Mouse (Mus musculus) forebrain, postnatal 0 days (tissue): ENCODE data around the gene Dctn2. TPM values are rescaled to one million over a fixed set of nuclear protein-coding genes. Genes with fewer than 3 reads are reported as not detected.

ENCODE experiments used
- ATAC-seq: fragments of 200-750 bp; cut with Nextera tagmentation; 2 replicates; pipeline ENCODE4 v1.8.0; 2017; ENCODE audit warnings: mild to moderate bottlenecking, moderate library complexity
- DNase-seq: peaks from one replicate; pipeline ENCODE4 v3.0.0-alpha.2; 2015
- H3K27ac ChIP-seq: fragments of 300-500 bp; sonication (generic); 2 replicates; pipeline ENCODE4 v1.5.1; 2014; ENCODE audit warnings: low read depth, mild to moderate bottlenecking, antibody characterized with exemption, low read length, moderate library complexity, mixed read lengths
- H3K27me3 ChIP-seq: fragments of 300-500 bp; sonication (generic); 2 replicates; pipeline ENCODE4 v1.6.1; 2014; ENCODE audit warnings: mild to moderate bottlenecking, low read length, mixed read lengths; ENCODE audit not compliant: insufficient read depth
- H3K36me3 ChIP-seq: fragments of 300-500 bp; sonication (generic); 2 replicates; pipeline ENCODE4 v1.6.1; 2014; ENCODE audit warnings: mild to moderate bottlenecking, moderate library complexity; ENCODE audit not compliant: insufficient read depth
- H3K4me1 ChIP-seq: fragments of 300-500 bp; sonication (generic); 2 replicates; pipeline ENCODE4 v1.6.1; 2014; ENCODE audit warnings: antibody characterized with exemption; ENCODE audit not compliant: insufficient read depth
- H3K4me2 ChIP-seq: fragments of 300-500 bp; sonication (generic); 2 replicates; pipeline ENCODE4 v1.6.1; 2014; ENCODE audit warnings: low read depth, mild to moderate bottlenecking, moderate library complexity
- H3K4me3 ChIP-seq: fragments of 300-500 bp; sonication (generic); 2 replicates; pipeline ENCODE4 v1.5.1; 2014; ENCODE audit warnings: low read depth, low read length, mixed read lengths
- H3K9ac ChIP-seq: fragments of 300-500 bp; sonication (generic); 2 replicates; pipeline ENCODE4 v1.6.1; 2014; ENCODE audit warnings: mild to moderate bottlenecking
- H3K9me3 ChIP-seq: fragments of 300-500 bp; sonication (generic); 2 replicates; pipeline ENCODE4 v1.6.1; 2016; ENCODE audit warnings: low read length
- CTCF ChIP-seq: sonication (generic); IDR thresholded peaks from 2 replicates; pipeline ENCODE4 v1.5.1; 2016; ENCODE audit warnings: antibody characterized with exemption, control low read depth, low read depth
- WGBS: fragments of 180-500 bp; shearing (Covaris S2); extraction: QIAGEN DNeasy Blood & Tissue Kit; methylation state at CpG from one replicate; pipeline ENCODE4 v1.1.7; 2014; 5-methylcytosine and 5-hydroxymethylcytosine counted together
- polyA plus RNA-seq: library from polyadenylated mRNA; unstranded; fragments of >200 nt; fragmentation: Nextera tagmentation; extraction: Ambion mirVana; gene quantifications from 2 replicates; pipeline ENCODE4 v1.2.1, GENCODE M21; 2015
- total RNA-seq: library from RNA; depleted of rRNA; stranded (reverse); fragments of >200 nt; gene quantifications from 2 replicates; pipeline ENCODE4 v1.2.3, GENCODE M21; 2014; rRNA removed

Gene Dctn2
- total and polyA plus RNA-seq, 2 experiments from 2014 or later = 272 to 332 TPM

DNA sequence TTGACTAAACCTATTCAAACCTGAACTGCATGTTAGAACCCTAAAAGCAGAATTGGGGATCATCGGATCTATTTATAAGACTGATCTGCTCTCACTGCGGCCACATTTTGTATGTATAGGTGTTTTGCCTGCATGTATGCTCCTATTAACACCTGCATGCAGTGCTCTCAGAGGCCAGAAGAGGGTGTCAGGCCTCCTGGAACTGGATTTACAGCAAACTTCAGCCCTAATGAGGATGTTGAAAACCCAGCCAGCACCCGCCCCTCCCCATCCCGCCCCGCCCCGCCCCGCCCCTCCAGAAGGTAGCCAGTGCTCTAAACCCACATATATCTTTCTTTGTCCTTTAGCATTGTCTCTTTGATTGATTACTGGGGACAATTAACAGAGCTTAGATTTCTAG is 58.3 kb downstream of the Dctn2 start:
- Histone ChIP-seq H3K27me3 (peaks cover 36% of the 10 kb centered on the region), H3K4me3 (no peak overlapping the region), H3K4me1 (no peaks in the 10 kb centered on the region; the same call in 1 of the 2 replicates), H3K9me3 (no peaks in the 10 kb centered on the region), H3K4me2 (no peak overlapping the region), H3K36me3 (no peaks in the 10 kb centered on the region), H3K27ac (no peak overlapping the region), H3K9ac (no peak overlapping the region)
- DNase-seq (no peak), ATAC-seq (no peak)
- WGBS = 15% methylated on average over 7 of the region's 7 CpGs
- peak; percentile 50 for TF ChIP-seq CTCF

DNA sequence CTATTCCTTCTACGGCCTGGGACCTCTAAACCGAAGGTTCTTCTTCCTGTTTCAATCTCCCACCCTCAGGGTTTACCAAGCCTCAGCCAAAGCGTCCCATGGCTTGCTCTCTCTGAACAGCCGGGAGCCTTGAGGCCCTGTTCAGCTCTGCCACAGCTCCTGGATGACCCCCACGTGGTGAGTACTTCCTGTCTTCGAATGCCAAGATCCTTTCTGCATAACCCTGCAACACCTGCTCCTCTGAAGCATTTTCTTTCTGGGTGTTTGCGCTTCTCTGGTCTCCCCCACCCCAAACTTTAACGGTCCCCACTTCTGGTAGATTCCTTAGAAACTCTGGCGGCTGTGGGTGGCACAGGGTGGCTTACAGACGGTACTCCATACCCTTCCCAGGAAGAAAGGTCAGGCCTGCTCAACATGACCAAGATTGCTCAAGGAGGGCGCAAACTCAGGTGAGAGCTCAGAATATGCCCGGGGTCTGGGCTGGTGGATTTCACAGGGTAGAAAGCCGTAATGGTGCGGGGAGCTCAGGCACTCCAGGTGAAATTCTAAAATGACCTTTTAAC is 59.4 kb downstream of the Dctn2 start:
- H3K4me3 ChIP-seq = no peak overlapping the region
- no peak overlapping the region for H3K9ac ChIP-seq
- no peaks in the 10 kb centered on the region; the same call in 1 of the 2 replicates for H3K4me1 ChIP-seq
- ATAC-seq = no peak
- DNase-seq = no peak
- no peaks in the 10 kb centered on the region for H3K36me3 ChIP-seq
- TF ChIP-seq CTCF = no peak
- 33% methylated on average over 14 of the region's 14 CpGs for WGBS
- H3K27ac ChIP-seq = no peak overlapping the region
- H3K9me3 ChIP-seq = no peaks in the 10 kb centered on the region
- H3K27me3 ChIP-seq = peaks cover 36% of the 10 kb centered on the region
- no peak overlapping the region for H3K4me2 ChIP-seq

DNA sequence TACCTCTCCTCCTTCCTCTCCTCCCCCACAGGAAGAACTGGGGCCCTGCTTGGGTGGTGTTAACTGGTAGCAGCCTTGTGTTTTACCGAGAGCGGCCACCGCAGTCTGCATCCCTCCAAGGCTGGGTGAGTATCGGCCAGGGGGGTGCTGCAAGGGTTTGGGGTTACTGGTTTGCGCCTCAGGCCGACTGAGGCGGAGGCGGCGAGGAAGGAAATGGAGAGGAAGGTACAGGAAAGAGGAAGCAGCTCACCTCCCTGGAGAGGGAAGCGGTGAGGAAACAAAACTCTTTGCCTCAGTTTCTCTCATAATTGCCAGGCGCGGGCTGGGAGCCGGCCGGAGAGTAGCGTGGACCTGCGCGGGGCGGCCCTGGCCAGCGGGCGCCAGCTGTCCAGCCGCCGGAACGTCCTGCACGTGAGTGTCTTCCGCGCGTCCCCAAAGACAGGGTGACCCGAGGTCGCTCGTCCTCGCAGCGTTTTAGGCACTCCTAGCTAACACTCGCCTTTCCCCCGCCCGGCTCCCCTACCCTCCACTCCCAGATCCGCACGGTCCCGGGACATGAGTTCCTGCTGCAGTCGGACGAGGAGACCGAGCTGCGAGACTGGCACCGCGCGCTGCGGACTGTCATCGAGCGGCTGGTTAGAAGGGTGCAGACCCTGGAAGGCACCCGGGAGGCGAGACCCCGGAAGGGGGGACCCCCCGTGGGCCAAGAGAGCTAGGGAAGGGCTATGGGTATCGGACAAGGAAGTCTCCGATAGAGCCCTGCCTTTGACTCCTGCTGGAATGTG is 60.0 kb downstream of the Dctn2 start:
- no peak overlapping the region for H3K27ac ChIP-seq
- ATAC-seq (peak; percentile 36; the same call in 1 of the 2 replicates), DNase-seq (no peak)
- no peak for TF ChIP-seq CTCF
- H3K4me1 ChIP-seq = no peaks in the 10 kb centered on the region; the same call in 1 of the 2 replicates
- no peaks in the 10 kb centered on the region for H3K9me3 ChIP-seq
- H3K4me2 ChIP-seq = peak overlapping the region; percentile 51
- H3K36me3 ChIP-seq = no peaks in the 10 kb centered on the region
- H3K9ac ChIP-seq = no peak overlapping the region; the same call in 1 of the 2 replicates
- peaks cover 36% of the 10 kb centered on the region for H3K27me3 ChIP-seq
- H3K4me3 ChIP-seq = peak overlapping the region; percentile 29
- WGBS = 3% methylated on average over 49 of the region's 54 CpGs

DNA sequence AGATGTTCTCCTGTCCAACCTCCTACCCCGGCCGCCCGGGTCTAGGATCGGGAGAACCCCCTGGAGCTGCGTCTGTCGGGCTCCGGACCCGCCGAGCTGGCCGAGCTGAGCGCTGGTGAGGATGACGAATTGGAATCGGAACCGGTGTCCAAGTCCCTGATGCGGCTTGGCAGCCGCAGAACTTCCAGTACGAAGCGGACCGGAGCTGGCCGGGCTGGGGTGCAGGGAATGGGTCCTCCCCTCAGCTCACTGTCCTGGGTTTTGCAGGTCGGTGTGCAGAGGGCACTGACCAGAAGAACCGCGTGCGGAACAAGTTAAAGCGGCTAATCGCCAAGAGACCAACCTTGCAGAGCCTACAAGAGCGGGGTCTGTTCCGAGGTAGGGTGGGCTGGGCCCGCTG is 60.7 kb downstream of the Dctn2 start:
- Histone ChIP-seq H3K27ac (no peak overlapping the region), H3K27me3 (peaks cover 36% of the 10 kb centered on the region), H3K4me2 (peak overlapping the region; percentile 51), H3K9ac (no peak overlapping the region), H3K36me3 (no peaks in the 10 kb centered on the region), H3K4me1 (no peaks in the 10 kb centered on the region; the same call in 1 of the 2 replicates), H3K9me3 (no peaks in the 10 kb centered on the region), H3K4me3 (peak overlapping the region; percentile 29)
- 7% methylated on average over 29 of the region's 29 CpGs for WGBS
- ATAC-seq (no peak), DNase-seq (no peak)
- no peak for TF ChIP-seq CTCF

DNA sequence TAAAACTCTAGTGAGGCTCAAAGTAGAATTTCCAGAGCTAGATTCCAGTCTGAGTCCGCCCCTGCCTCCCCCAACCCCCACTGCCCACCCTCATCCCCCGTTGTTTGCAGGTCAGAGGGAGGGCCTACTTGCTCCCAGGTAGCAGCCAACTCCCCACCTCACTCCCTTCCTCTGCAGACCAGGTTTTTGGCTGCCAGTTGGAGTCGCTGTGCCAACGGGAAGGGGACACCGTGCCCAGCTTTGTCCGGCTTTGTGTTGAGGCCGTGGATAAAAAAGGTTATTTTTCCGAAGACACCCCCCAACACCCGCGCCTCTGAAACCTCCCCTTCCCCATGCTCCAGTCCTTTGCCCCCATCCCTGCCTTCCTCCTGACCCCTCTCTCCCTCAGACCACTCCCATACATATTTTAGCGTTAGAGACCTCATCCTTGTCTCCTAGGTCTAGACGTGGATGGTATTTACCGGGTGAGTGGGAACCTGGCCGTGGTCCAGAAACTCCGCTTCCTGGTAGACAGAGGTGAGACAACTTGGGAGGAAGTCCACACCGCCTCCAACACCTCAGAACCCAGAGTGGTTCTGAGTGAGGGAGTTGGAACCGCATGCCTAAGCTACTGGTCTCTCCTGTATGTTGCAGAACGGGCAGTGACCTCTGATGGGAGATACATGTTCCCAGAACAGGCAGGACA is 61.4 kb downstream of the Dctn2 start:
- peaks cover 36% of the 10 kb centered on the region for H3K27me3 ChIP-seq
- no peak for ATAC-seq
- no peak for DNase-seq
- H3K9me3 ChIP-seq = no peaks in the 10 kb centered on the region
- H3K9ac ChIP-seq = no peak overlapping the region
- no peak overlapping the region for H3K27ac ChIP-seq
- no peak overlapping the region for H3K4me3 ChIP-seq
- WGBS = 46% methylated on average over 18 of the region's 18 CpGs
- no peak overlapping the region for H3K4me2 ChIP-seq
- no peaks in the 10 kb centered on the region; the same call in 1 of the 2 replicates for H3K4me1 ChIP-seq
- no peak for TF ChIP-seq CTCF
- H3K36me3 ChIP-seq = no peaks in the 10 kb centered on the region

DNA sequence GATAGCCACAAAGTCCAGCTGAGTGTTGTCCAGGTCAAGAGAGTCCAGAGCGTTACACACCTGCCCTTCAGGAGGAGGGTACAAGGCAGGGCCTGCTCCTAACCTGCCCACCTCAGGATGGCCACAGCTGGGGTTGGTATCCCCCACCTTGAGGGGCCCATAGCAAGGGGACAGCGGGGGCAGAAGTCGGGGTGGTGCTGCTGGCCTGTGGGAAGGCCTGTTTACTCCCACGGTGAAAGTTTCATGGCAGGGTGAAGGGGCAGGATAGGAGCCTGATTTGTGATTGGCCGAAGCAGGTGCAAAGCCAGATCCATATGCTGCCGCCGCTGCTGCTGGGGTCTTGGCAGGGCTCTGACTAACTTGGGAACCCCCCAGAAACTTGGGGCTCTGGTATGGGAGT is 64.0 kb downstream of the Dctn2 start:
- DNase-seq (no peak), ATAC-seq (no peak)
- Histone ChIP-seq H3K9me3 (no peaks in the 10 kb centered on the region), H3K27me3 (peaks cover 26% of the 10 kb centered on the region), H3K4me1 (no peaks in the 10 kb centered on the region; the same call in 1 of the 2 replicates), H3K27ac (no peak overlapping the region), H3K36me3 (no peaks in the 10 kb centered on the region), H3K4me2 (no peak overlapping the region), H3K9ac (no peak overlapping the region), H3K4me3 (no peak overlapping the region)
- TF ChIP-seq CTCF = no peak
- 76% methylated on average over 7 of the region's 7 CpGs for WGBS

Other genes starting within 250 kb of the Dctn2 start
- gene Tsfm, start 235.5 kb upstream of the Dctn2 start, total RNA-seq = 39.2 and 55.6 TPM in 2 replicates
- 45.8 and 52.1 TPM in 2 replicates for gene Tsfm, start 235.5 kb upstream of the Dctn2 start, polyA plus RNA-seq
- gene Mettl1, start 225.0 kb upstream of the Dctn2 start, total RNA-seq = 9.2 and 10.9 TPM in 2 replicates
- gene Mettl1, start 225.0 kb upstream of the Dctn2 start, polyA plus RNA-seq = 16.1 and 21.0 TPM in 2 replicates
- 0.14 TPM in 1 of 2 replicates, not detected in the other for gene Eef1akmt3, start 224.9 kb upstream of the Dctn2 start, total RNA-seq
- 0.08 and 0.15 TPM in 2 replicates for gene Eef1akmt3, start 224.9 kb upstream of the Dctn2 start, polyA plus RNA-seq
- 0.08 and 0.33 TPM in 2 replicates for gene Cyp27b1, start 218.1 kb upstream of the Dctn2 start, total RNA-seq
- 0.11 TPM in 2 replicates for gene Cyp27b1, start 218.1 kb upstream of the Dctn2 start, polyA plus RNA-seq
- 70.7 and 75.8 TPM in 2 replicates for gene March9, start 206.2 kb upstream of the Dctn2 start, total RNA-seq
- gene March9, start 206.2 kb upstream of the Dctn2 start, polyA plus RNA-seq = 7.9 and 8.1 TPM in 2 replicates
- 432 and 445 TPM in 2 replicates for gene Cdk4, start 202.8 kb upstream of the Dctn2 start, total RNA-seq
- 656 and 790 TPM in 2 replicates for gene Cdk4, start 202.8 kb upstream of the Dctn2 start, polyA plus RNA-seq
- 105 and 201 TPM in 2 replicates for gene Tspan31, start 196.1 kb upstream of the Dctn2 start, total RNA-seq
- gene Tspan31, start 196.1 kb upstream of the Dctn2 start, polyA plus RNA-seq = 83.9 and 98.1 TPM in 2 replicates
- 220 and 258 TPM in 2 replicates for gene Agap2, start 191.1 kb upstream of the Dctn2 start, total RNA-seq
- gene Agap2, start 191.1 kb upstream of the Dctn2 start, polyA plus RNA-seq = 3.5 and 4.6 TPM in 2 replicates
- gene Os9, start 145.2 kb upstream of the Dctn2 start, total RNA-seq = 118 and 119 TPM in 2 replicates
- 122 TPM in 2 replicates for gene Os9, start 145.2 kb upstream of the Dctn2 start, polyA plus RNA-seq
- gene B4galnt1, start 101.1 kb upstream of the Dctn2 start, total RNA-seq = 87.9 and 94.4 TPM in 2 replicates
- gene B4galnt1, start 101.1 kb upstream of the Dctn2 start, polyA plus RNA-seq = 87.3 and 87.8 TPM in 2 replicates
- 0.10 TPM in 1 of 2 replicates, not detected in the other for gene Slc26a10, start 85.7 kb upstream of the Dctn2 start, total RNA-seq
- gene Slc26a10, start 85.7 kb upstream of the Dctn2 start, polyA plus RNA-seq = 0.80 and 1.1 TPM in 2 replicates
- gene Arhgef25, start 76.3 kb upstream of the Dctn2 start, total RNA-seq = 45.4 and 61.3 TPM in 2 replicates
- gene Arhgef25, start 76.3 kb upstream of the Dctn2 start, polyA plus RNA-seq = 14.8 and 16.9 TPM in 2 replicates
- gene Dtx3, start 70.6 kb upstream of the Dctn2 start, total RNA-seq = 198 and 245 TPM in 2 replicates
- 175 and 178 TPM in 2 replicates for gene Dtx3, start 70.6 kb upstream of the Dctn2 start, polyA plus RNA-seq
- 21.5 and 23.3 TPM in 2 replicates for gene Pip4k2c, start 54.8 kb upstream of the Dctn2 start, total RNA-seq
- gene Pip4k2c, start 54.8 kb upstream of the Dctn2 start, polyA plus RNA-seq = 17.8 and 20.1 TPM in 2 replicates
- 210 and 223 TPM in 2 replicates for gene Kif5a, start 3.0 kb upstream of the Dctn2 start, total RNA-seq
- gene Kif5a, start 3.0 kb upstream of the Dctn2 start, polyA plus RNA-seq = 62.0 and 84.0 TPM in 2 replicates
- 5.9 and 9.4 TPM in 2 replicates for gene Mbd6, start 22.6 kb downstream of the Dctn2 start, total RNA-seq
- gene Mbd6, start 22.6 kb downstream of the Dctn2 start, polyA plus RNA-seq = 4.1 and 4.8 TPM in 2 replicates
- gene Mars, start 45.4 kb downstream of the Dctn2 start, total RNA-seq = 86.4 and 94.4 TPM in 2 replicates
- gene Mars, start 45.4 kb downstream of the Dctn2 start, polyA plus RNA-seq = 95.9 and 98.6 TPM in 2 replicates
- 0.52 and 0.69 TPM in 2 replicates for gene Arhgap9, start 55.6 kb downstream of the Dctn2 start, total RNA-seq
- 0.81 and 0.99 TPM in 2 replicates for gene Arhgap9, start 55.6 kb downstream of the Dctn2 start, polyA plus RNA-seq
- gene Gli1, start 75.6 kb downstream of the Dctn2 start, total RNA-seq = 2.5 and 5.1 TPM in 2 replicates
- gene Gli1, start 75.6 kb downstream of the Dctn2 start, polyA plus RNA-seq = 0.89 and 1.2 TPM in 2 replicates
- under 0.01 TPM in 1 of 2 replicates, not detected in the other for gene Inhbe, start 88.0 kb downstream of the Dctn2 start, total RNA-seq
- not detected in 2 replicates for gene Inhbe, start 88.0 kb downstream of the Dctn2 start, polyA plus RNA-seq
- not detected in 2 replicates for gene Inhbc, start 104.1 kb downstream of the Dctn2 start, total RNA-seq
- gene Inhbc, start 104.1 kb downstream of the Dctn2 start, polyA plus RNA-seq = not detected in 2 replicates
- gene R3hdm2, start 114.0 kb downstream of the Dctn2 start, total RNA-seq = 47.5 and 51.0 TPM in 2 replicates
- gene R3hdm2, start 114.0 kb downstream of the Dctn2 start, polyA plus RNA-seq = 28.6 and 37.2 TPM in 2 replicates
- gene Stac3, start 235.3 kb downstream of the Dctn2 start, total RNA-seq = 0.85 and 1.7 TPM in 2 replicates
- 0.20 and 0.50 TPM in 2 replicates for gene Stac3, start 235.3 kb downstream of the Dctn2 start, polyA plus RNA-seq
- 4.9 and 15.5 TPM in 2 replicates for gene Ndufa4l2, start 248.6 kb downstream of the Dctn2 start, total RNA-seq
- 15.2 and 15.5 TPM in 2 replicates for gene Ndufa4l2, start 248.6 kb downstream of the Dctn2 start, polyA plus RNA-seq